Mouse (Mus musculus) stomach, postnatal 0 days (tissue): Measurements from ENCODE around the gene Olfr980.

Experiments
- CTCF ChIP-seq: IDR thresholded peaks from 2 replicates; pipeline ENCODE4 v1.5.1; 2016; ENCODE audit warnings: antibody characterized with exemption, low read depth, mild to moderate bottlenecking, moderate library complexity
- EP300 ChIP-seq: optimal IDR thresholded peaks from 2 replicates; pipeline ENCODE3; 2016; ENCODE audit warnings: antibody characterized with exemption

- no peak for TF ChIP-seq CTCF
- no peak for TF ChIP-seq EP300
Observed at GRCm38 (mm10) chr9:40009482-40009881, at the start of gene Olfr980.
